Mouse (Mus musculus) lung, postnatal 0 days (tissue): ENCODE measurements around the gene Mthfd2l. TPM values are rescaled to one million over a fixed set of nuclear protein-coding genes. Genes with fewer than 3 reads are reported as not detected.

ENCODE experiments used
- ATAC-seq: fragments of 200-750 bp; cut with Nextera tagmentation; 2 replicates; pipeline ENCODE4 v1.8.0; 2017; ENCODE audit warnings: moderate library complexity
- DNase-seq: peaks from one replicate; pipeline ENCODE4 v3.0.0-alpha.2; 2016; ENCODE audit warnings: low spot score
- H3K27ac ChIP-seq: fragments of 300-500 bp; sonication (generic); 2 replicates; pipeline ENCODE4 v1.5.1; 2014; ENCODE audit warnings: antibody characterized with exemption, mild to moderate bottlenecking, low read length, mixed read lengths
- H3K27me3 ChIP-seq: fragments of 300-500 bp; sonication (generic); replicated peaks from 2 replicates; pipeline ENCODE4 v1.6.1; 2014; ENCODE audit warnings: low read length, mixed read lengths; ENCODE audit not compliant: insufficient read depth
- H3K36me3 ChIP-seq: fragments of 300-500 bp; sonication (generic); 2 replicates; pipeline ENCODE4 v1.6.1; 2014; ENCODE audit warnings: low read length, mixed read lengths; ENCODE audit not compliant: insufficient read depth
- H3K4me1 ChIP-seq: fragments of 300-500 bp; sonication (generic); 2 replicates; pipeline ENCODE4 v1.6.1; 2014; ENCODE audit warnings: antibody characterized with exemption, low read depth, low read length, mixed read lengths; ENCODE audit not compliant: insufficient read depth
- H3K4me2 ChIP-seq: fragments of 300-500 bp; sonication (generic); replicated peaks from 2 replicates; pipeline ENCODE4 v1.6.1; 2014; ENCODE audit warnings: low read depth, mild to moderate bottlenecking, low read length, moderate library complexity, mixed read lengths
- H3K4me3 ChIP-seq: fragments of 300-500 bp; sonication (generic); 2 replicates; pipeline ENCODE4 v1.5.1; 2014; ENCODE audit warnings: low read depth, low read length
- H3K9ac ChIP-seq: fragments of 300-500 bp; sonication (generic); replicated peaks from 2 replicates; pipeline ENCODE4 v1.6.1; 2014; ENCODE audit warnings: low read depth, mild to moderate bottlenecking
- H3K9me3 ChIP-seq: fragments of 300-500 bp; sonication (generic); 2 replicates; pipeline ENCODE4 v1.6.1; 2016; ENCODE audit warnings: low read length, mixed read lengths
- CTCF ChIP-seq: IDR thresholded peaks from 2 replicates; pipeline ENCODE4 v1.5.1; 2016; ENCODE audit warnings: antibody characterized with exemption, mild to moderate bottlenecking
- EP300 ChIP-seq: IDR thresholded peaks from 2 replicates; pipeline ENCODE4 v1.6.1; 2016; ENCODE audit warnings: antibody characterized with exemption, mild to moderate bottlenecking, control low read depth
- WGBS: fragments of 180-500 bp; shearing (Covaris S2); extraction: QIAGEN DNeasy Blood & Tissue Kit; methylation state at CpG from one replicate; pipeline ENCODE4 v1.1.7; 2014; 5-methylcytosine and 5-hydroxymethylcytosine counted together
- polyA plus RNA-seq: library from polyadenylated mRNA; unstranded; fragments of >200 nt; fragmentation: Nextera tagmentation; extraction: Ambion mirVana; gene quantifications from 2 replicates; pipeline ENCODE4 v1.2.1, GENCODE M21; 2015

Mthfd2l gene
- polyA plus RNA-seq, 1 experiment from 2014 or later, result 41.0 TPM

DNA sequence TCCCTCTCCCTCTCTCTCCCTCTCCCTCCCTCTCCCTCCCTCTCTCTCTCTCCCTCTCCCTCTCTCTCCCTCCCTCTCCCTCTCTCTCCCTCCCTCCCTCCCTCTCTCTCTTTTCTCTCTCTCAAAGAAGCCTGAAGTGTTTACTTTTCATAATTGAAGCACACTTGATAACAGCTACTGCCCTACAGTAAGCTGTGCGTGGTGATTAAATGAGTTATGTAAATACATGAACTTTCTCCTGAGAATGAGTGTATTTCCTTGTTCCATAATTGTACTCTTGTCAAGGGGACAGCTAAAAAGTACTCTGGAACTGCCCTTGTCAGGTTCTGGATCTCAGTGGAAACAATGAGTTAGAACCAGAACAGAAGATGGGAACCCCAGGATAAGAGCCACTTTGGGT, 96.9 kb downstream of the Mthfd2l start:
- Histone ChIP-seq H3K9me3 (no peaks in the 10 kb centered on the region), H3K27me3 (no peaks in the 10 kb centered on the region), H3K4me1 (no peaks in the 10 kb centered on the region), H3K27ac (no peak overlapping the region), H3K36me3 (no peaks in the 10 kb centered on the region), H3K4me2 (no peak overlapping the region), H3K4me3 (no peak overlapping the region), H3K9ac (no peak overlapping the region)
- ATAC-seq (peak; percentile 59), DNase-seq (peak; percentile 61)
- 13% methylated on average over 1 of the region's 1 CpGs for WGBS
- TF ChIP-seq CTCF, result no peak
- TF ChIP-seq EP300, result peak; percentile 21; the same call in 1 of the 2 replicates

DNA sequence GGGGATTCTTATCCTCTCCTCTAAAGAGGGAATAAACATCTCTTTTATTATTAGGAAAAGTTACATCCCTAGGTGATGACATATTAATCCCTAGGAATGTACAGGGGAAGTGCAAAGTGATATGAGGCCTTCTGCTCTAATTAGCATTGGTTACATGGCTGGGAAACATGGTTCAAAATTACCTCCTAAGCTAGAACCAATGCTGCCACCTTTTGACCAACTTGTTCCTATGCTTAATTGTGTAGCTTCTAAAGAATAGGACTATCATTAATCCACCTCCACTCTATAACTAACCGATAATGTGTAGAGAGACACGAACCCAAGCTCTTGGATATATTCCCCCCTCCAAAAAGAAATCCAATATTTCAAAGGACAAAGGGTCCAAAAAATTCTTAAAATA, 99.7 kb downstream of the Mthfd2l start:
- no peak overlapping the region for H3K4me3 ChIP-seq
- peak; percentile 44 for TF ChIP-seq CTCF
- no peak for TF ChIP-seq EP300
- H3K9ac ChIP-seq, result no peak overlapping the region
- ATAC-seq, result no peak
- DNase-seq, result peak; percentile 30
- no peak overlapping the region for H3K27ac ChIP-seq
- WGBS, result 89% methylated on average over 2 of the region's 2 CpGs
- H3K9me3 ChIP-seq, result no peaks in the 10 kb centered on the region
- no peaks in the 10 kb centered on the region for H3K36me3 ChIP-seq
- H3K27me3 ChIP-seq, result no peaks in the 10 kb centered on the region
- H3K4me2 ChIP-seq, result no peak overlapping the region
- H3K4me1 ChIP-seq, result no peaks in the 10 kb centered on the region

DNA sequence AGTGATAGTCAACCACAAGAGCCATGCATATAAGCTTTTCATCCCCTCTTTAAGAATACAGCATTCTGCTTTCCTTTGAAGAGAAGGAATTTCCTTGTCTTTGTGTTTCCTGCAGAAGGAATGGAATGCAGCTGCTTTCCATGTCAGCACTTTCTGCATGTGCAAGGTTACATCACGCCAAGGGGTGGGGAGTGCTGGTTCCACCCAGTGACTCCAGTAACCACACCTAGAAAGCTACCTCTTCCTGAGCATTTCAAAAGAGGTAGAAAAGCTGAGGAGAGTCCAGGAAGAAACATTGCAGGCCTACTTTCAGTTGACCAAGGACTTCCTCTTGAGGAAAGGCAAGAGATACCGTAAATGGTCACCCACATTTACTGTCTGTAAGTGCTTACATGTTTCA, 104.4 kb downstream of the Mthfd2l start:
- H3K4me1 ChIP-seq, result no peaks in the 10 kb centered on the region
- no peak overlapping the region for H3K4me2 ChIP-seq
- 64% methylated on average over 2 of the region's 2 CpGs for WGBS
- H3K27me3 ChIP-seq, result no peaks in the 10 kb centered on the region
- DNase-seq (peak; percentile 65), ATAC-seq (no peak)
- no peak overlapping the region for H3K27ac ChIP-seq
- H3K36me3 ChIP-seq, result no peaks in the 10 kb centered on the region
- H3K4me3 ChIP-seq, result no peak overlapping the region
- TF ChIP-seq EP300 (0 out of 2 replicates have a peak, but pooled peaks have one; percentile 22), CTCF (no peak)
- no peaks in the 10 kb centered on the region for H3K9me3 ChIP-seq
- H3K9ac ChIP-seq, result no peak overlapping the region

DNA sequence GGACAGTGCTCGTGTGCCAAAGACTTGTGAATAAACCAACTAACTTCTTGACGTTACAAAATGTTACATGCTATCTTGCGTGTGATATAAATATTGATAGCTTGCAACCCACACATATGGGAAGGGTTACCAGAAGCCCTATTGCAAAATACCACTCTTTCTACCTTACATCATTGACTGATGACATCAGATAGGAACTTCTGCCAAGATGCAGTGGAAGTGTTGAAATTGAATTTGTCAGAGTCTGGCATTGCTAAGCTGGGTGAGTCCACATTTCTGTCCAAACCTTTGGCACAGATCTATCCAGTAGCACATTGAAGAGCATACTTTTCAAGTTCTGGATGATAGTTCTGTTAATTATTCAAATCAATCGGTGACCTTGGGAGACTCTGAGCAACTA, 105.7 kb downstream of the Mthfd2l start:
- Histone ChIP-seq H3K36me3 (no peaks in the 10 kb centered on the region), H3K27me3 (no peaks in the 10 kb centered on the region), H3K27ac (no peak overlapping the region), H3K4me3 (no peak overlapping the region), H3K4me2 (no peak overlapping the region), H3K9ac (no peak overlapping the region), H3K4me1 (no peaks in the 10 kb centered on the region), H3K9me3 (no peaks in the 10 kb centered on the region)
- WGBS, result 59% methylated on average over 4 of the region's 4 CpGs
- DNase-seq, result peak; percentile 61
- TF ChIP-seq CTCF (no peak), EP300 (peak; percentile 63)
- ATAC-seq, result peak; percentile 25

DNA sequence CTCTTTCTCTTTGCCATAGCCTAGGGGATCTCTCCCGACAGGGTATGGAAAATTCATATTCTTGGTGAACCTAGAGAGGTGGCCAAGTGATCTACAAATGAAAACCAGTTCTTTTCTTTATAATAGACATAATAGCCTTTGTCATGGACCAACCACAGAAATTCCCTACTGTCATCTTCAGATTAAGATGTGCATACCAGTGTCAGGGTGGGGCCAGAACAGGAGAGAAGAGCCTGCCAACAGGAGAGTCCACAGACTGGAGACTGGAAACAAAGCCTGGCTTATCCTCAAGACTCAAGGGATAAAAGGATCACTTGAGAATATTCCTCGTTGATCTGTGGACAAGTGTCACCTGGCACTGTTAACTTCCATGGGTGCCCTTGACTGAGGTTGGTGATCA, 106.8 kb downstream of the Mthfd2l start:
- Histone ChIP-seq H3K4me2 (no peak overlapping the region), H3K27ac (no peak overlapping the region), H3K4me1 (no peaks in the 10 kb centered on the region), H3K9ac (no peak overlapping the region), H3K27me3 (no peaks in the 10 kb centered on the region), H3K4me3 (no peak overlapping the region), H3K9me3 (no peaks in the 10 kb centered on the region), H3K36me3 (no peaks in the 10 kb centered on the region)
- 68% methylated on average over 2 of the region's 2 CpGs for WGBS
- no peak for ATAC-seq
- DNase-seq, result no peak
- TF ChIP-seq CTCF, result no peak
- TF ChIP-seq EP300, result no peak

DNA sequence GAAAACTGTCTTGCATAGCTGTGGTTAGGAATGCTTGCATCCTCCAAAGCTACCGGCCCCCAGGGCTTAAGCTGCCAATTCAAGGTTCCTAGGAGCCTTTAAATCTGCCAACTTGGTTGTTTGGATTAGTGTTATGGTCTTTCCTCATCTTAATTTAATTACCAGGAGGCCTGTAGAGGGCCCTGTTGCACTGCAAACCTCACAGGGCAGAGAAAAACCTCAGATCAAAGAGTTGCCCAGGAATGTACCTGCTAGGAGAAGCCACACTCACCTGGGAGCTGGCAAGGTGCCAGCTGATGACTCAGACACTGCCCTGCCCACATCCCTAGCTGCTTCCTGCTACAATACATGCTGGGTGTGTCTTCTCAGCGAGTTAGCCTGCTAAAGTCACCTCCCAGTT, 107.6 kb downstream of the Mthfd2l start:
- 8% methylated on average over 2 of the region's 2 CpGs for WGBS
- DNase-seq, result peak; percentile 92

DNA sequence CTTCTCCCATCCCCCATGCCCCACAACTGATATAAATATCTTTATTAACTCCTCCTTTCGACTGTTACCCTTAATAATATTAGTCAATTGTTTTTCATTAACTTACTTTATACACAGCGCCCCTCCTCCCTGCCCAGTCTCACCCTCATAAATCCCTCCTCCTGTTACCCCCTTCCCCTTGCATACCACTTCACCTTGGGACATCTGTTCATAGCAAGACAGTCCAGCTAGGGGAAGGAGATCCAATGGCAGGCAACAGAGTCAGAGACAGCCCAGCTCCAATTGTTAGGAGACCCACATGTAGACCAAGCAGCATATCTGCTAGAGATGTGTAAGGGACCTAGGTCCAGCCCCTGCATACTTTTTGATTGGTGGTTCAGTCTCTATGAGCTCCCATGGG, 108.0 kb downstream of the Mthfd2l start:
- Histone ChIP-seq H3K36me3 (no peaks in the 10 kb centered on the region), H3K9me3 (no peaks in the 10 kb centered on the region)

More for the DNA sequence above, 107.6 kb downstream of the Mthfd2l start:
- Histone ChIP-seq H3K27me3 (no peaks in the 10 kb centered on the region), H3K4me2 (no peak overlapping the region), H3K9ac (no peak overlapping the region), H3K36me3 (no peaks in the 10 kb centered on the region), H3K4me1 (no peaks in the 10 kb centered on the region), H3K27ac (no peak overlapping the region), H3K9me3 (no peaks in the 10 kb centered on the region), H3K4me3 (no peak overlapping the region)
- TF ChIP-seq CTCF (peak; percentile 60), EP300 (peak; percentile 81)
- peak; percentile 98 for ATAC-seq

More for the DNA sequence above, 108.0 kb downstream of the Mthfd2l start:
- 63% methylated on average over 2 of the region's 2 CpGs for WGBS
- H3K4me2 ChIP-seq, result no peak overlapping the region
- H3K4me1 ChIP-seq, result no peaks in the 10 kb centered on the region
- no peak overlapping the region for H3K9ac ChIP-seq
- DNase-seq (no peak), ATAC-seq (0 out of 2 replicates have a peak, but pooled peaks have one; percentile 9)
- H3K27ac ChIP-seq, result no peak overlapping the region
- no peaks in the 10 kb centered on the region for H3K27me3 ChIP-seq
- TF ChIP-seq EP300, result no peak
- TF ChIP-seq CTCF, result no peak
- no peak overlapping the region for H3K4me3 ChIP-seq
